Mouse (Mus musculus) right cerebral cortex, postnatal 36 days (tissue): ENCODE measurements at regions not wholly inside any gene's neighbourhood (a gene's known extent, or its start where the extent isn't known, plus 50 kb on each side); places are given as distances from the start of the nearest gene placed in this dataset.

Experiments used
- DNase-seq, 2 experiments: peaks; one replicate each; pipeline ENCODE4 v3.0.0; 2022; ENCODE audit warnings: low spot score in 2 of 2, mixed read lengths in 1 of 2

DNA sequence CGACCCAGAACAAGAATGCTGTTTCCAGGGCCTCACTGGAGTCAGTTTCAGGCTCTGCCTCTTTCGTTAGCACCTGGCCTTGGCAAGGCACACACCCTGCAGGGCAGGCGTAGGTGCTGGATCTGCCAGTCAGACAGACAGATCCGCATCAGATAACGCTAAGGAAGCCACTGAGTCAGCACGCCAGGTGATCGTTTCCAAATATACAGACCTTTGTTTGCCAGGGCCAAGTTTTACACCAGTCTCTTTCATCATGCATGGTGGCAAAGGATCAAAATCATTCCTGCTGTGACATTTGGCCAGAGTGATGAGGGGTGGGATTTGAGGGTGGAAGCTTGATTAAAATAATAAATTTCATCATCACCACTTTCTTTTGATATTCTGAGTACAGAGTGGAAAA, 411.0 kb downstream of the Ofcc1 start:
- DNase-seq, result no peak

DNA sequence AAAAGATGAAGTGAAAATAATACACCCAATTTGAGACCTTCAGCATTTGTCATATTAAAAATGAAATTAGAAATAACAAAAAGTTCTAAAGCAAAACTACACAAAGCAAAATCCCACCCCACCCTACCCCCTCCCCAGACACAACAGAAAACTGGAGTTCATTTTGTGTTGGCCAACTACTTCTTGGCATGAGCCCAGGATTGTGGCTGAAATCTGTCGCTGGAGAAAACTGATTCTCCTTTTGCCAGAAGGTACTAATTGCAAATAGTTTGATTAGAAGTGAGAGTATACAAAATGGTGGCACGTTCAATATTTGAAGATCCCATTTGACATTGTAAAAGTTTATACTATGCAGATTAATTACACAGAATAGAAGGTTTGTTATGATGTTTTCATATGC, 426.0 kb downstream of the Ofcc1 start:
- DNase-seq, result no peak

DNA sequence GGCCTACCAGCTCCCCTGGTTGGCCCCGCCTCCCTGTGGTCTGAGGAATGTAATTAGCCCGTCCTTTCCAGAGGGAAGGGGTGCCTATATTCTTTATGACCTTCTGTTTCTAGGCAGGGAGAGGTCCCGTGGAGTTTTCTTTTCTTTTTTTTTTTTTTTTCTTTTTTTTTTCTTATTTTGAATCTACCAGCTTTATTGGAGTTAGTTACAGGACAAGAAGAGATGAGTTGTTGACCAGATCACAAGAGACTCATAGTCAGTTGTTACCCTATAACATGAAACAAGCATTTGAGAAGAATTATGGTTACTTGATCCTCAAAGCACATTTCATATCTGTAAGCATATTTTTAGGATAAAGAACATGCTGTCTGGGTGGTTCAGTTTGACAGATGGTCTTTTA, 429.8 kb downstream of the Ofcc1 start:
- no peak for DNase-seq

DNA sequence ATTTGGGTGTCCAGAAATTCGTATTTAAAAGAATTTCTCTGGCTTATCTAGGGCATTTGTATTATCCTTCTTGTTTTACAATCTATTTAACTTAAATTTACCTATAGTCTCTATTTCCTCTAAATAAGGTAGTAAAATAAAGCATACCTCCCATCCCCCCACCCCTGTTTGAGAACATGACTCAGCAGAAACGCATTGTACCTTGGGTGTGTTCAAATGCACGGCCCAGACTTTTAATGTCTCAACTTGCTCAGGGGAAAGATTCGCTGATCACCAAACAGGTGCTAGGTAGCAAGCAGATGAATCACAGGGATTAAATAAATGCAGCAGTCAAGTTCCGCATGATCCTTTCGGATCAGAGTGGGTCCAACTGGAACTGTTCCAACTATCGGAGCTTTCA, 432.7 kb downstream of the Ofcc1 start:
- DNase-seq, result no peak

DNA sequence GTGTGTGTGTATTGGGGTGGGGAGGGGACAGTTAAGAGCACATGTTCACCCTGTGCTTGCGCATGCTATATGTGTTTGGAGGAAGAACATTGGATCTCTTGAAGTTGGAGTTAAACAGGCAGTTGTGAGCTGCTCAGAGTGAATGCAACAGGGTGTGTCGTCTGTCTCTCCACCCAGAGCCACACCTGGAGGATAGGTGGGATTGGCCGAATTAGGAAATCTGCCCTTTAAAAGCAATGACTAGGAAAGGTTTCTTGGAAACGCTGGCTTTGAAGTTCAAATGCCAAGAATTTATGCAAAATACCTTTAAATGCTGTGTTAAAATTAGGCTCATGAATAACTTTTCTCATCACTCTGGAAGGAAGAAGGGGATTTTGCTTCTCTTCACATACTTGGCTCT, 436.9 kb downstream of the Ofcc1 start:
- no peak for DNase-seq

DNA sequence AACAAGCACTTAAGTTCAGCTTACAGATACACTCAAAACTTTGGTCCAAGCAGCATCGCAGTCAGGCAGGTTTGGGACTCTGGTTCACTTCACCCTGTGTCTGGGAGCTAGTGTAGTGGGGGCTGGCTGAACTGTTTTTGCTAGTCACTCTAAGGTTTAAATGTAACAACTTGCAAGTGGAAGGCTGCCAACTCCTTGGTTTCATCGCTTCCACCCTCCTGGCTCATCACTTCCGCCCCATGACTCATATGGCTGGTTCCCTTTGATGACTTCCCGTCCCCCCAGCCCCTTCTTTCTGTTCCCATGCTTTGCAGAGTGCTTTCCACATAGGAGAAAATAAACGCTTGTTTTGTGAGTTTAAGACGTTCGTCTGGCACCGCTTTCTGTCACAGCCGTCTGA, 438.1 kb downstream of the Ofcc1 start:
- DNase-seq, result peak; percentile 12 to 24

DNA sequence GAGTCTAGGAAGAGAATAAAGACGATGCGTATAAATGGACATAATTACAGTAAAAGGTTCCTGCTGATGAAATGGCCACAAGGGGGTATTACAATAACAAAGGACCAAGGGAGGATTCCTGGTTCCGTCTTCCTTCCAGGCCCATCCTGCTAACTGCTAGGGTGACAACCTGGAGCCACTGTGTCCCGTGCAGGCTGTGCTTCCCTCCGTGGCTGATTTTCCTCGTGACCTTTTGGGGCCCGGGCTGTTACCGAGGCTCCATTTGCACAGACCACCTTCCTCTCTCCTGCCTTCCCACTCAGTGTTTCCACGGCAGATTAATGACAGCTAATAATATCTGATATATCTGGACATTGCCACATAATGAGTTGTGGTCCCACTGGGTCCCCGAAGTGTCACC, 453.5 kb downstream of the Ofcc1 start:
- DNase-seq, result no peak

DNA sequence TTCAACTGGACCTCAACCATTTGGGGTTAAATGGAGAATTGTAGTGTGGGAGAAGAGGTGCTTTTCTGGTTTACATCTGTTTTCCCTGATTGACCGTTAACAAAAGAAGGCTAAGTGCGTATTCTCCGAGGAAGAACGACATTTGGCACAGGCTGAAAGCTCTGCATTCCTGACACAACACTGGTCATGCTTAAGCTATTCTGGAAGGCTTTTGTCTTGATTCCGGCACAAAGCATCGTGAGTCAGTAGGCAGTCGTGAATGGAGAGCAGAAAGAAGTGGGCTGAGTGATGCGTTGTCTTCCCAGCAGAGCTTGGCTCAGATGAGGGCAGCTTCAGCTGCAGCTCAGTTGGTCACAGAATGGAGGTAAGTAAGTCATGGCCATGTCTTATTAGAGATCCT, 457.0 kb downstream of the Ofcc1 start:
- peak; percentile 8 to 41 for DNase-seq

DNA sequence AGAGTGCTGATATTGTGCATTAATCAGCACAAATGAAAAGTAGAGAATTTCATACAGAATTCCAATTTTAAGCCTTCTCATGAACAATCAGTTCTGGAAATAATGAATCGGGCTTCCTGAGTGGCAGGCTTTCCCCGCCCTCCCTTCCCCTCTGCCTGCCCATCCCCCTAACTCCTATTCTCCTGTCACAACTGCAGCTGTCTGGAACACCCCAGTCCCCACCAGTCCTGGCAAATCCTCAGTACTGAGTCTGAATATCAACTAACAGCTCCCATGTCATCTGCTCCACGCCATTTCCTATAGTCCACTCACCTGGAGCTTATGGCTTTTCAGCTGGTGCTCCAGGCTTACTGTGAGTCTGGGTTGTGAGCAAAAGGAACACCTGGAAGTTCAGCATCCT, 457.9 kb downstream of the Ofcc1 start:
- DNase-seq, result no peak

DNA sequence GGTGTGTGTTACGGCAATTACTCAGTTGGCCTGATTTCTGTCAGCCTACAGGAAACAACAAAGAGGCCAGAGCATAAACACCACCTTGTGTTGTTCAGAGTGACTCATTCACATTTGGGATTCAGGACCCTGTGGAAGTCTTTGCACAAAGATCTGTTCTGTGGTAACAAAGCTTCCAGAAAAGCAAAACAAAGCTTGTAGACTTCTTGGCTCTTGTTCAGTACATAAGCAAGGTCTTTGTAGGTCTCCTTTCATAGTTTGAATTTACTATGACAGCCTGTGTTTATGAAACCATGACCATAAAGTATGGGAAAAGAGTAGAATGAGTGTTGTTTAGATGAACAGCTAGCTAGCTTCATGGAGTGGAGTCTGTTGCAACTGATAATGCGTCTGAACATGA, 461.9 kb downstream of the Ofcc1 start:
- DNase-seq, result no peak

DNA sequence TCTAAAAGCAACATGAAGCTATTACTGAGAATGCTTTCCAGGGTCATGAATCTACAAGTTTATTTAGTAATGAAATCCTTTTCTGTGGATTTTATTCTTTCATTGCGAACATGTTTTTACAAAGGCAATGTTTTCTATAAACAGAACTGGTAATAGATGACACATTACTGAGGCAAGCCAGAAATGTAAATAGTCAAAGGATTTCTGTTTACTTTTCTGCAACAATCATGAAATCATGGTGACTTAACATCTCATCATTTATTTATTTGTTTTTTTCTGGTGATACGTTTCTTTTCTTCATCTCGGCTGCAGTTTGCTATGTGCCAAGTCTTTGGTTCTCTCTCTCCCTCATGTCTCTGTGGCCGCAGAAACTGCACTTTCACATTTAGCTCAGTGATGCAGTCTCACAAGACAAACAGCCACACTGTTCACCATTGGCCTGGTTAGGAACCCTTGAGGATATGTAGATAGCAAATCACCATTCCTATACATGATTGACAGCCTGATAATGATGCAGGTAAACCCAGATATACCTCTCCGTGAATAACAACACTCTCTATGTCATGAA, 462.8 kb downstream of the Ofcc1 start:
- no peak for DNase-seq

DNA sequence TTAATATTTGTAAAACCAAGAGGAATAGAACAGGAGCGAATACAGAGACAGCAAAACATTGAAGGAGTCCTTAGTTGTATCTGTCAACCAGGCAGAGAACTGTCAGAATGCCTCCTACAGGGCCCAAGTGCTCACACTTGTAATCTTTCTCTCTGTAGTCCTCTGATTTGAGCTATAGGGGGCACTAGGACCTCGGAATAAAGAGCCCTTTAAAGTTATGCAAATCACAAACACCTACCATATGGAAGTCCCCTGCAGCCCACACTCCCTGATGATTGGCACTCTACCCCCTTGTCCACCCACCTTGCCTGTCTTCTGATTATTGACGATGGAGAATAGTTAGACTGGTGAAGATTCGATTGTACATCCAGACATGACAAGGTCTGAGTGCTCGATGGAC, 467.1 kb downstream of the Ofcc1 start:
- no peak for DNase-seq

DNA sequence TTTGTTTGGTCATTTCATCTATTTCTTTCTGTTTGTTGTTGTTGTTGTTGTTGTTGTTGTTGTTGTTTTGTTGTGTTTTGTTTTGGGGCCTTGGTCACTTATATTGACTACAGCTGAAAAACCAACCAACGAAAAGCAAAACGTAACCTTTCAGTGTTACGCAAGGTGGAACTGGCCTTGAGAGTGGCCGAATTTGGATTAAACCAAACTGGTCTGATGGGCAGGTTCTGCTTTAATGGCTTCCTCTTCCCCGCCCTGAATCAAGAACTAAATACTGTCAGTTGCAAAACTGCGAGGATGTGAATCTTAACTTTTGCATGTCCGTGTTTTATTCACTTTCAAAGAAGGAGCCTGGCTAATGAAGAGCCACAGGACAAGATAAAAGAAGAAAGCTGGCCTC, 480.2 kb downstream of the Ofcc1 start:
- no peak for DNase-seq

DNA sequence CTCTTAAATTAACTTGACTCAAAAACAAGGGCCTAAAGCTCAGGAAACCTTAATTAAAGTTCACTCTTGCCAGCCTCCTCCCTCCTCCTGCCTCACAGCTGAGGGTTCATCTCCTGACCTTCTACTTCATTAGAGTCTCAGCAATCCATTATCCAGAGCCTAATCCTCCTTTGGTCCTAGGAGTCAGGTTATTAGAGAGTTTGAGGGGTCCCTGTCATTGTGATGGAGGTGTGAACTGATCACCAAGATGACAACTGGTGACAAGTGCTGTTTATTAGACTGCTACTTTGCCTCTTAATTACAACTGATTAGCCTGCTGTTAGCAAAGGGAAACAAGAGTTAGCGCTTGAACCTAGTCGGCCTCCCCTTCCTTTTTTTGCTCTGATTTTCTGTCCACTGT, 481.1 kb downstream of the Ofcc1 start:
- DNase-seq, result no peak

DNA sequence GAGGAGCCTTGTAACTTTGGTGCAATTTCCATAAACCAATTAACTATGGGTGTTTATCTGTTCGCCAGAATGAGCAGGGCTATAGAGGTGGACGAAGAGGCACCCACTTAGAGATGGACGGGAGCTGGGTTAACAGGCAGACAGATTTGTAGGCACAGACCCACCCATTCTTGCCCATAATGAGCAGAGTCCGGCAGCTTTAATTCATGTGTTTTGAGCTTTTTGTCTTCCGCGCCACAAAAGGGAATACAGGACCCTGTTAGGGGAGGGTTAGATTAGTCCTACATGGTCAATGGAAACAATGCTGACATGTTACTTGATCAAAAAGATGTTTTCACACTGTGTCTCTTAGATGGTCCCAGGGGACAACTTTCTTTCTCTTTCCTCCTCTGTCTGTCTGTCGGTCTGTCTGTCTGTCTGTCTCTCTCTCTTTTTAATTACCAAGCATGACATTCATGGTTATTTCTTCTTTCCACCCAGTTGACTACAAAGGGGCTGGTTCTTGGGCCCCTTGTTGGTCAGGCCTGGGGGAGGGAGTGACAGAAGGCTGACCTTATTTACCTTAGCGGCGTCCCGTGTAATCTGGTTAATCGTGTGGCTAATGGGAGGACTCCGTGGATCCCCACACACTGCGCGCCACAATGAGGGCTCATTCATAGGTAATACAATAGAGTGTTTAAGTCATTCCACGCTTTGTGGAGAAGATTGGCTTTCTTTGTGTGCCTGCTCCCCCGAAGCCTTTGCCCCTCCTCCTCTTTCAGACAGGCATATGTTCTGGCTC, 483.7 kb downstream of the Ofcc1 start:
- DNase-seq, result no peak

DNA sequence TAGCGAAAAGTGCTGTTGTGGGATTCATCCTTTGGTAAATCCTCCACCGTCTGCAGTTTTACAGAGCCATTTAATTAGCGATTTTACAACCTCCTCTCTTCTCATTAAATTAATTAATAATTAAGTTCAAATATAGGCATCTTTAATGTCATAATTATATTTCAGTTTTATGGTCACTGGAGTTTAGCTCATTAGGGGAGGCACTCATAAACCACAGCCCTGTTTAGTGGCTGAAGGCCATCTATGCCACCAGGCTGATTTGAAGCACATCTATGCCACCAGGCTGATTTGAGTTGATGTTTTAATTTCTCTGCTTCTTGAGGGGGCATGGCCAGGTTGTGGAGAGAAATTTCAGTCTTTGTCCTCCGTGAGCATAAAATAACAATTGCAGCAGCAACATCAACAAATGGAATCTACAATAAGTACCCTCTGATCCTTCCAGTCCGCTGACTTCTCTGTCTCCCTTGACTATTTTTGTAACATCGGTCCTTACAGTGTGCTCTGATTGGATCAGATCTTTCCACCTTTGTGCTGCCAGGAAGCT, 508.9 kb downstream of the Ofcc1 start:
- DNase-seq, result no peak

DNA sequence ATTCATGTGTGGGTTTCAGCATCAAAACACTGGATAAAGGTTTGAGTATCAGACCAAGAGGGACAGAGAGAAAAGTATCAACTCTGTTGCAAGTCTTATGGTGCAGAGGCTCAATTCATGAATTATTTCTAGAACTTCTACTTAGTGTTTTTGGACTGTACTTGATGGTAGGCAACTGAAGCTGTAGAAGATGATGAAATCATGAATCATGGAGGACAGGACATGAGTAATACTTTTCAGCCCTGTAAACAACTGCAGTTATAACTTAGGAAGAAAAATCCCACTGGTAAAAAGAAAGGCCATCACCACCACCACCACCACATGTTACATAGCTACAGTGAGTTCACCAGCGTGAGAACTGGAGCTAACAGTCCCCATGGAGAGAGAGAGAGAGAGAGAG, 511.9 kb downstream of the Ofcc1 start:
- no peak for DNase-seq

DNA sequence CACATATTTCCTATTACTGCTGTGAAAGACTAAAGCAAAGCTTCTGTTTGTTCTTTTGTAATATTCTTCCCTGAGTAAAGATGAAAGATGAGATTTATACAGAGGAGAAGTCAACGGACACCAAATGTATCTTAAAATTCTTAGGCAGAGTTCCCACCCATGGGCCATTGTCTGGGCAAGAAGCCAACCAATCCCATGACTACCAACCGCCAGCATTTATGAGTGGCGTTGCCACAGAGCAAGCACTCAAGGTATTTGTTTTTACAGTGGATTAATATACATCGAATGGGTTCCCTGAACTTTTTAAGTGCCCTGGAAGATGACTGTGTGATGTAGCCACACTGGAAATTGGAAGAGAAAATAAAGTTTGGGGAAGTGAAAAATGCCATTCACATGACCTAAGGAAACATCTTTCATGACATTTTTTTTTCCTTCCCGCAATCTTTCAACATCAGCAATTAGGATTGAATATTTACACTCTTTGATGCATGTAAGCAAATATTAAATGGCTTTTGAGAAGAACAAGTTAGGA, 525.1 kb downstream of the Ofcc1 start:
- DNase-seq, result no peak

DNA sequence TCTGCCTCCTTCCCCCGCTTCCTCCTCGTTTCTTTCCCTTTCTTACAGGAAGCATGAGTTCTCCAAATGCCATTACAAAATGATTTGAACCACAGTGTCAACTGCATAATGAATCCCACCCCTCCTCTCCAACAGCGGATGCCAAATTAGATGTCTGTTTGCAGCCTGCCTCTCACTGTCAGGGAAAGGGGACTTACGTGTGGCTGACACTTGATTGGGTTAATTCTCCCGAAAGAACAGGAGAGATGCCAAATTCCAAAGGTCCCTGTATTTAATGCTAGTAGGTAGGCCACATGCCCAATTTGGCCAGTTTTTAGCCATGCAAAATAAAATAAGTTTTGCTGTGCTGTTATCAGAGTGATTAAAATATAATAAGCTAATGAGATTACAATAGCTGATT, 525.9 kb downstream of the Ofcc1 start:
- DNase-seq, result no peak

DNA sequence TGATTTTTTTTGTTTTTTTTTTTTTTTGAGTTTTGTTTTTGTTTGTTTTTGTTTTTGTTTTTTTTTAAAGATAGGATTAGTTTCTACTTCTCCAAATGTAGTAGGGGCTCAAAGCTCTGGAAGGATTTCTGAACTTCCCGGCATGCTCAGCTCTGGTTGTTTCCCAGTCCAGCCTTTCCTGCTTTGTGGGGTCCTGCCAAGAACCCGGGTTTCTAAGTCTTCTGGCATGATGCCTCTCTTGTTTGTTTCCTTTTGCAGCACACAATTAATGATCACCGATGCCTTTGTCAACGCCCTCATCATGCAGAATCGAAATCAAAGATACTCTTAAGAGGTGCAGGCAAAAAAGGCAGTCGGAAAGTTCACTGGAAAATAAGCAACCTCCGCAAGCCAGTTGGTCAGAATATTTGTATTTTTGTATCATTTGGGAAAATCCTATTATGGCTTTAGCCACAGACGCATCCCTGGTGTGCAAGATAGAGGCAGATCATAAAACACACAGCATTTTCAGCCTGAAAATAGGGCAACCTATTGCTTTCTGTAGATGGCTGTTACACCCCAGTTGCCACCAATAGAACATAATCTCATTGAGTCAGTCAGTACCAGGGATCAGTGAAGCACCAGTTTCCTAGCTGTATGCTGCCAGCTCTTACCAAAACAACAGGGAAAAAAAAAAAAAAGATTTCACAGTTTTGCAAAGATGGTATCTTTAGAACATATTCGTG, 526.6 kb downstream of the Ofcc1 start:
- no peak for DNase-seq

DNA sequence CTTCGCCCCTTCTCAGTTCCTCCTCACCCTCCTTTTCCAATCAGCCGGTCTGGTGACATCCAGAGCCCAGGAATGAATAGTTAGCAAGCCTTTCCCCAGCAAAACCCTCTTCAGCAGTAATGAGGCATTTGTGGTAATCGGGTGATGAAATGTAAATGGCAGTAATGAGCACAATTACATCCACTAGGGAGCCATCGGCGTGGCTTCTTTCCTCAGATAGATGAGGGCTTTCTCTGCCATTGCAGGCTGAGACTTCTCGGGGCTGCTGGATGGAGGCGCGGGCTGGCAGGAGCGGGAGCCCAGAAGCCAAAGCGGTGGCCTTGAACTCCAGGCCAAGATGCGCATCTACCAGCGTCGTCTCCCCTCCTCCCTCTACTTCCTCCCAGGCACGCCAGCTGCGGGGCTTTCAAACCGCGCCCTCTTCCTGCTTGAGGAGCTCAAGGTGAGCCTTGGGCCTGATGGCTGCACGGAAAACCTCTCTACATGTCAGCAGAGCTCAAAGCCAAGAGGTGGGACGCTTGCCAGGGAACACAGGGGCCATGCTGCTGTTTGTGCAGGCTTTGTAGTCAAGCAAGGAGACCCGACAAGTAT, 537.2 kb downstream of the Ofcc1 start:
- peak in 1 of 2 experiments; percentile 4 for DNase-seq

DNA sequence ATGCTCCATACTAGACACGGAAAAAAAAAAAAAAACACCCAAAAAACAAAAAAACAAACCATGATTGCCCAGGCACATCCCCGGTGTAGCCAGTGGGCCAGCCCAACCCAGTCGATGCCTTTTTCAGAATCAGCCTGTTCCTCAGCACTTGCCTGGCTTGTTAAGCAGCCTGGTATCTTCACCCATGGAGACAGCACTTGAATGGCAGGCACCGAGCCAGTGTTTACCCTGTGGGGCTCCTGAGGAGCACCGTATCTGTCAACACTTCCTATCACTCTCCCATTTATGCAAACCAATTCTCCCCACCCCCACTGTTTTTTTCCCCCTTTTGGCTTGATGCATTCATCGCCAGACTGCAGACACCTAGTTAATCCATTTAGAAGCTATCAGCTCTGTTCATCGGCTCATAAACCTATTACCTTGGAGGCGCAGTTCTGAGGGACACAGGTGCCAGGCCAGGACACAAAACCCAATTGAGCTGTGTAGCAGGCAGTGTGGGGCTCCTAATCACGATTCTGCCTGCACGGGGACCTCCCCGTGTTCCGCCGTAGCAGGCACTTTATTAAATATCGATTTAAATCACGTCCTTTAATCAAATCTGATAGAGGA, 537.8 kb downstream of the Ofcc1 start:
- DNase-seq, result no peak
